Mouse (Mus musculus) erythroblast, embryonic 14.5 days (primary cell): ENCODE results near the gene Olfr316. TPM values are rescaled to one million over a fixed set of nuclear protein-coding genes. Genes with fewer than 3 reads are reported as not detected.
"Not testable (repeated sequence)": the region's sequence is repeated elsewhere in the genome, so short reads cannot be mapped to it uniquely, and the experiment has no call there.

ENCODE experiments used
- H3K27me3 ChIP-seq: 2 replicates; pipeline ENCODE4 v1.6.1; 2012; ENCODE audit warnings: inconsistent platforms; ENCODE audit not compliant: control insufficient read depth
- H3K36me3 ChIP-seq: 2 replicates; pipeline ENCODE4 v1.6.1; 2012; ENCODE audit warnings: mild to moderate bottlenecking, inconsistent platforms; ENCODE audit not compliant: control insufficient read depth
- H3K4me1 ChIP-seq: 2 replicates; pipeline ENCODE4 v1.6.1; 2012; ENCODE audit warnings: inconsistent platforms; ENCODE audit not compliant: control insufficient read depth
- H3K4me3 ChIP-seq: replicated peaks from 2 replicates; pipeline ENCODE3; 2012; ENCODE audit warnings: moderate library complexity, mild to moderate bottlenecking, inconsistent platforms
- H3K9me3 ChIP-seq: 2 replicates; pipeline ENCODE4 v1.6.1; 2012; ENCODE audit warnings: low read length, inconsistent platforms, mixed read lengths; ENCODE audit not compliant: control insufficient read depth
- GATA1 ChIP-seq: IDR thresholded peaks from 2 replicates; pipeline ENCODE4 v1.6.1; 2012; ENCODE audit warnings: low read length, inconsistent platforms, mixed read lengths
- TAL1 ChIP-seq: IDR thresholded peaks from 3 replicates; pipeline ENCODE4 v1.6.1; 2012; ENCODE audit warnings: low read length, inconsistent platforms, mixed read lengths
- polyA plus RNA-seq: library from polyadenylated mRNA; stranded (reverse); fragments of >175 nt; gene quantifications from 2 replicates; pipeline ENCODE4 v1.2.3, GENCODE M21; 2012

Olfr316 gene
- not detected in 2 replicates for polyA plus RNA-seq

DNA sequence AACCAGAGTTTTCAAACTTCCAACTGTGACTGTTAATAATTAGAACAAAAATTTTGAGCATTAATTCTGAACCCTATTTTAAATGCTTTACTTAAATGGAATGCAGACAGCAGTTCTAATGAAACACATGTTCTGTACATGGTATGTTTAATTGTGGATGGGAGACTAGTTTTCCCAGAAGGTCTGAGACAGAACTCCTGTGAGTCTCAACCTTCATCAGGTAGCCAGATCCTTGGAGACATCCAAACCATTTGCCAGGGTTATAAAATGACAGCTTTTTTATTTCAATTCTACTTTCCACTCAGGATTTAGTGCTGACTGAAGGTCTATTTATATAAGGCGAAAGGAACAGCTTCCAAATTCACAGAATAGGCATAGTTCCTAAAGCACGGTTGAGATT lies at the start of gene Olfr316:
Olfr316 (plus strand) TSS at position 301 of the 400 bp plus-strand sequence.
- H3K27me3 ChIP-seq = no peaks in the 10 kb centered on the region
- H3K36me3 ChIP-seq = no peaks in the 10 kb centered on the region
- no peaks in the 10 kb centered on the region for H3K9me3 ChIP-seq
- H3K4me3 ChIP-seq = no peak within 1 kb of the TSS
- H3K4me1 ChIP-seq = no peaks in the 10 kb centered on the region
- no peak for TF ChIP-seq GATA1

- H3K4me3 ChIP-seq = no peak overlapping the region
- TF ChIP-seq TAL1 = no peak
- TF ChIP-seq GATA1 = no peak
- no peaks in the 10 kb centered on the region for H3K27me3 ChIP-seq
- no peaks in the 10 kb centered on the region for H3K4me1 ChIP-seq
- H3K9me3 ChIP-seq = no peaks in the 10 kb centered on the region
- H3K36me3 ChIP-seq = no peaks in the 10 kb centered on the region
Measured at GRCm38 (mm10) chr11:58709086-58709485, 43.4 kb upstream of the Olfr316 start.

DNA sequence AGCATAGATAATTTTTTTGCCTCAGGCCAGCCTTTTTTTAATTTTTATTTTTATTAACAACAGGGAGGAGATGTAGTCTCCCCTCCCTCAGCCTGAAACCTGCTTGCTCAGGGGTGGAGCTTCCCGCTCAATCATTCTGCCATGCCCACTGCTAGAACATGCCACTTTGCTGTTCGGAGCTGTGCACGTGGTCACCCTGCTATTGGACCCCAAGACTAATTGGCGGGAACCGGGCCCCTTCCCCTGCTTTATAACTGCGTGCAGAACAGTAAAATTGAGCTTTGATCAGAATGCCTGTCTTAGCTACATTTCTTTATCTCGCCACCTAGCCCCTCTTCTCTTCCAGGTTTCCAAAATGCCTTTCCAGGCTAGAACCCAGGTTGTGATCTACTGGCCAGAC lies 34.8 kb upstream of the Olfr316 start:
- not testable (repeated sequence) for H3K27me3 ChIP-seq, H3K9me3 ChIP-seq, H3K36me3 ChIP-seq, H3K4me3 ChIP-seq, H3K4me1 ChIP-seq

- H3K4me3 ChIP-seq = no peak overlapping the region
- H3K27me3 ChIP-seq = no peaks in the 10 kb centered on the region
- H3K4me1 ChIP-seq = no peaks in the 10 kb centered on the region
- TF ChIP-seq TAL1 (no peak), GATA1 (no peak)
- H3K9me3 ChIP-seq = no peaks in the 10 kb centered on the region
- H3K36me3 ChIP-seq = no peaks in the 10 kb centered on the region
Measured at GRCm38 (mm10) chr11:58719701-58720100, 32.8 kb upstream of the Olfr316 start.

DNA sequence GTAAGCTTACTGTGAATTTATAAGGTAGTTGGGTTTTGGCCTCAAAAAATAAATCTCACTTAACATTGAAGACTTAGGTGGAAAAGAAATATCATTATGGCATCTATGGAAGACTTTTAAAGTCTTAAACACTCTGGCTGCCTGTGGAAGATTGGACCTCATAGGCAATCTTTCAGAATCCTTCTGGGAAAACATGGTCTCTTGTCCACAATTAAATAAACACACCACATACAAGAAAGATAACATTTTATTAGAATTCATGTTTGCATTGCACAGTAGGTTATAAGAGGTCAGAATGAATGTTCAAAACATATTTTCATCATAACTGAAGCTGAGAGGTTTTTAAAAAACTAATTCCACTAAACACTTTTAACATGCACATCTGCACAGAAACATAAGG lies 28.6 kb upstream of the Olfr316 start, which contains the start of gene Olfr318:
Olfr318 (minus strand) TSS at position 101 of the 400 bp plus-strand sequence.
- TF ChIP-seq GATA1 = no peak
- TF ChIP-seq TAL1 = no peak
- H3K4me3 ChIP-seq = no peak within 1 kb of the TSS
- H3K4me1 ChIP-seq = no peaks in the 10 kb centered on the region
- H3K27me3 ChIP-seq = no peaks in the 10 kb centered on the region
- H3K36me3 ChIP-seq = no peaks in the 10 kb centered on the region
- no peaks in the 10 kb centered on the region for H3K9me3 ChIP-seq

- H3K4me1 ChIP-seq, H3K9me3 ChIP-seq, H3K4me3 ChIP-seq, H3K36me3 ChIP-seq, H3K27me3 ChIP-seq: not testable (repeated sequence)
Measured at GRCm38 (mm10) chr11:58727896-58728650, 24.5 kb upstream of the Olfr316 start.

DNA sequence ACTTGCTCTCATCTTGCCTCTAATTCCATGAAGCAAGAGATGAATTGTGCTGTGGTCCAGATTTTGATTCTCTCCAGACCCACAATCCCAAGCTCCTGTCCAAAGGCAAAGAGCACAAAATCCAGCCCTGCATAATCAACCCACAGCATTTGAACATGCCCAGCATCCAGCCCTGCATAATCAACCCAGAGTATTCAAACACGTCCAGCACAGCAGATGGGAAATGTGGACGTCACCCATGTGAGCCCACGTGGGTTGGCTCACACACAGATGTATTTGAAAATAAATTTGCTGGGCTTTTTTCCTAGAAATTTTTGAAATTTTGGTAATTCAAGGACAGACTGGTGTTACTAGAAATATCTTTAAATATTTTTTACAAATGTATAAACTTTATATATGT lies 19.2 kb upstream of the Olfr316 start:
- Histone ChIP-seq H3K27me3 (no peaks in the 10 kb centered on the region), H3K4me3 (no peak overlapping the region), H3K4me1 (no peaks in the 10 kb centered on the region), H3K9me3 (no peaks in the 10 kb centered on the region), H3K36me3 (no peaks in the 10 kb centered on the region)
- no peak for TF ChIP-seq GATA1
- no peak for TF ChIP-seq TAL1

DNA sequence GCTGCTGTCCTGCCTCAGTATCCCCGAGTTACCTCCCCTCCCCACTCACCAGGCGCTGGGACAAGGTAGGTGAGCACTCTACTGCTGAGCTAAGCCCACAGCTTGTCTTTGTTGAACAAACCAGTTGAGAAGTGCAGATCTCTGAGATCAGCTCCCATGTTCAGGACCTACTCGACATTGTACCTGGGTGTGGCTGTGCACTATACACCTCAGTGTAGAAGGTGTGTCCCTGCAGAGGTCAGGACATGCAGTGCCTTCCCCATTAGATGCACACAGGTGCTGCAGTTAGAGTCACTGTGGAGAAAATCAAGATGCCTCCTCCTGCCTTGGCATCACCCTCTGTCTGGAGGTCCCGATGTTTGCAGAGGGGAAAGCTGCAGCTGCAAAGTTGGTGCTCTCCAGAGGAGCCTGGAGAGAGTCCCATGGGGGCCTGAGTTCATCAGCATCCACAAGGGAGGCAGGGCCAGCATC lies 13.7 kb upstream of the Olfr316 start, which contains the start of gene Olfr317:
Olfr317 (minus strand) TSS at position 421 of the 471 bp plus-strand sequence.
- no peaks in the 10 kb centered on the region for H3K36me3 ChIP-seq
- no peaks in the 10 kb centered on the region for H3K27me3 ChIP-seq
- no peak for TF ChIP-seq TAL1
- H3K4me3 ChIP-seq = no peak within 1 kb of the TSS
- no peaks in the 10 kb centered on the region for H3K9me3 ChIP-seq
- no peaks in the 10 kb centered on the region for H3K4me1 ChIP-seq

DNA sequence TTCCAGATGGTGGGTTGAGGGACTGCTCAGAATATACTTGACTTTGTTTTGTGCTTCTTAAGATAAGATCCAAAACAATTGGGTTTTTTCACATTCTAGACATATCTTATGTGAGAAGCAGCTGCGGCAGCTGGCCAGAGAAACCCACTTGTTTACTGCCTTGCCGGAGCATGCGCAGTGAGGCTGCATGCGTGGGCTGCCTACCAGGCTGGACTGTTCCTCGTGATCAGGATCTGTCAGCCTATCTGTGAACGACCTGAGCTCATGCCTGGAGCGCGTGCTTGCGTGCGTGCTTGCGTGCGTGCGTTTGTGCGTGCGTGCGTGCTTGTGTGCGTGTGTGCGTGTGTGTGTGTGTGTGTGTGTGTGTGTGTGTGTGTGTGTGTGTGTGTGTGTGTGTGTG lies 1.4 kb upstream of the Olfr316 start:
- H3K27me3 ChIP-seq, H3K4me3 ChIP-seq, H3K9me3 ChIP-seq, H3K4me1 ChIP-seq, H3K36me3 ChIP-seq: not testable (repeated sequence)

GRCm38 (mm10) chr11:58772888-58773287 lies 20.4 kb downstream of the Olfr316 start, which contains the start of gene Olfr315:
Gene Olfr315 (plus strand): TSS chr11:58773188.
- Histone ChIP-seq H3K4me3 (no peak within 1 kb of the TSS), H3K36me3 (no peaks in the 10 kb centered on the region), H3K4me1 (no peaks in the 10 kb centered on the region), H3K27me3 (no peaks in the 10 kb centered on the region), H3K9me3 (no peaks in the 10 kb centered on the region)
- TF ChIP-seq GATA1 = no peak
- TF ChIP-seq TAL1 = no peak
